Mouse (Mus musculus): Measurements from ENCODE around the gene Sgtb.

The Sgtb gene

DNA sequence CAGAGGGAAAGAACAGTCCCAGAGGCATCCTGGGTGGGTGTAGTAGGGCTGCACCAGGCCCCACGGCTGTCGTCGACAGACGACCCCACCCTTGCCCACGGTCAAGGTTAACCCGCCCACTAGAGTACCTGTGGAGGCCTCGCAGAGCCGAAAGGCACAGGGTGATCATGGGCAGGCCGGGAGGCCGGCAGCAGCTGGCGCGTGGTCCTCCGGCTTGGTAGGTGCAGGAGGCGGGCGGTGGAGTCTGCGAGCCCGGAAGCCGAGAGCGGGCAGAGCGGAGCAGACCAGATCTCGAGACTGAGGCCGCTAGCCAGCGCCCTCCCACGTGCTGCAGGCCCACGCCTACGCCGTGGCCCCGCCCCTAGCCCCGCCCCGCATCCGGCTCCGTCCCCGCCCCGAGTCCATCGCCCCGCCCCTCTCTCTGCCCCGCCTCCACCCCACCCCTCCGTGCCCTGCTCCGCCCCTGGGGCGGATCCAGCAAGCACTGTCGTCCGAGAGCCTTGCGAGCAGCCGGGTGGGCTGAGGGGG, at the start of gene Sgtb, which contains the start of gene Nln:
Gene Sgtb (plus strand): TSS at position 454 of the 528 bp plus-strand sequence.
Gene Nln (minus strand): TSS at position 327 of the 528 bp plus-strand sequence.
- peak; percentile 82 to 84 for DNase-seq (ENCODE audit: low spot score in 2 of 2)

DNA sequence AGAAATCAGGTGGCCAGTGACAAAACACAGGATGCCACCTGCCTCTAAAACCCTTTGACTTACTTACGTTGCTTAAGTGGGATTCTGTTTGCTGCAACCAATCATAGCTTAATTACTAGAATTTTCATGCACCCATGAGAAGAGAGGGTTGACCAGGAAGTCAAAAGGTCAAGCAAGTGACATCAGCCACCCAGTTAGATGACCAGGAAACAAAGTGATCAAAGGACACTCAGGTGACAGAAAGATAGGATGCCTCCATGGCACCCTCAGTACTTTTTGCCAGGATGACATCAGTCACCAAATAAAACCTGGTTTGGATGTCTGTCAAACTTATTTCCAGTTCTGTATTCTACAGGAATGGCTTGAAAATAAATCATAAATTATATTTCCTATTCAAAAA, 49.3 kb upstream of the Sgtb start:
- no peak for DNase-seq (ENCODE audit: low spot score in 2 of 2)

GRCm38 (mm10) chr13:104061975-104062750, 47.4 kb upstream of the Sgtb start:
- DNase-seq (ENCODE audit: low spot score in 2 of 2) = no peak

DNA sequence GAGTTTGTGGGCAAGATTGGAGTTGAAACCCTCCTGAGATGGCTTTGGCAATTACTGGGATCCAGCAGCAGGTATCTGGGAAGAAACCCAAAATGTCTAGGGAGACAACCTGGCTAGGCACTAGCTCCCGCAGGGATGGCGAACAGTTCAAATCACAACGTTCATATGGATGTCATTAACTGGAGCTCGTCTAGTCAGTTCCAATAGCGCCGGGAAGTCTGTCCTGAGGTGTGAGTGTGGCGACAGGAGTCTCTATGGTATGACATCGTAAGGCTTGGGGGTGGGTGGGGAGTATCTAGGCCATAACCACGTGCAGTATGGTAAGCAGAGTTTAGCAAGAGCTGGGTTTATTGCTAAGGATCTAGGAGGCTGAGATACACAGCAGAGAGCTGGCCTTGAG, 46.5 kb upstream of the Sgtb start:
- DNase-seq (ENCODE audit: low spot score in 2 of 2) = no peak

- DNase-seq (ENCODE audit: low spot score in 2 of 2) = no peak
Observed at GRCm38 (mm10) chr13:104065649-104066347, 43.7 kb upstream of the Sgtb start.

- no peak for DNase-seq (ENCODE audit: low spot score in 2 of 2)
Observed at GRCm38 (mm10) chr13:104069216-104069615, 40.3 kb upstream of the Sgtb start.

GRCm38 (mm10) chr13:104070703-104071102, 38.8 kb upstream of the Sgtb start:
- DNase-seq (ENCODE audit: low spot score in 2 of 2) = no peak

- DNase-seq (ENCODE audit: low spot score in 2 of 2) = no peak
Observed at GRCm38 (mm10) chr13:104072351-104072750, 37.2 kb upstream of the Sgtb start.

DNA sequence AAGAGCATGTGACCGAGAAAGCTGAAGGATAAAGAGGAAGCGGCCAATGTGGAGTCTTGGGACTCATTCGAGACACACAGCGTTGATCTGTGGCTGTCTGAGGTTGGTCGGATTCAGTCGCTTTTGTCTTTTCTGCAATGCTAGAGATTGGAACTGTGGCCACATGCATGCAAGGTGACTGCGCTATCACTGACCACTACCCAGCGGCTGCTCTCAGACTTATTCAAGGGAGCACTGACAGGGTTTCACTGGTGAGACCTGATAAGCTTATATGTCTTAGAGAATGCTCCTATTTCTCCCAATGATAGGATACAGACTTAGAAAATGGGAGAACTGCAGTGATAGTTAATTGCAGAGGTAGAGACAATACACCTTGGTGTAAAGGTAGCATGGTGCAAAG, 35.3 kb upstream of the Sgtb start:
- DNase-seq (ENCODE audit: low spot score in 2 of 2) = no peak

DNA sequence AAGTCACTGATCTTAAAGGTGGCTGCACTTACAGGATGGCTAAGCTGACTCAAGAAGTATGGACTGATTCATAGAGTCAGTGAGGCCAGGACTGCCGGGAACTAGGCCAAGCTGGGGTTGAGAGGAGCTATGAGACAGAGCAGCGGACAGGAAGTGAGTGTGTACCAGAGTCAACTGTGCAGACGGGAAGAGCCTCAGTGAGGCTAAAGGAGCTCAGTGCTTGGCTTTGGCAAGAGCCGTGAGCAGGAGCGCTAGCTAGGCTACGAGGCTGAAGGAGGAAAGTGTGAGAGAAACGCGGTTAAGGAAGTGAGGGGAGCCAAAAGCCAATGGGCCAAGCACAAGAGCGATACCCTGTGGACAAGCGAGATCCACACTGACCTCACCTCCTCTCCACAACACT, 34.8 kb upstream of the Sgtb start:
- no peak for DNase-seq (ENCODE audit: low spot score in 2 of 2)

DNA sequence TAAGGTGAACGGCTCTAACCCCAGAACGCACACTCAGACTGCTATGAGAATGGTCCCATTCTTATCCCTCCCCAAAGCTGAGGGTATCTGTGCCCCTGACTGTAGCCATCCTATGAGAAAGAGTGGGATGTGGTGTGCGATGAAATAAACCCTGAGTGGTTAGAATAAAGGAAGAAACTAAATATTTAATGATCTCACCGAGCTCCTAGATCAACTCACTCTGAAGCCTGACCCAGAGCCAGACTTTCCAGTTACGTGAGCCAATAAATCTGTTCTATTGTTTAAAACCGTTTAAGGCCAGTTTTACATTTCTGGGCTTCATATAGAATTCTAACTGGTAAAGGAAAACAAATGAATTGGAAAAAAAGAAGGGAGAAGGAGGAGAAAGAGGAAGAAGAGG, 32.5 kb upstream of the Sgtb start:
- DNase-seq (ENCODE audit: low spot score in 2 of 2) = no peak

DNA sequence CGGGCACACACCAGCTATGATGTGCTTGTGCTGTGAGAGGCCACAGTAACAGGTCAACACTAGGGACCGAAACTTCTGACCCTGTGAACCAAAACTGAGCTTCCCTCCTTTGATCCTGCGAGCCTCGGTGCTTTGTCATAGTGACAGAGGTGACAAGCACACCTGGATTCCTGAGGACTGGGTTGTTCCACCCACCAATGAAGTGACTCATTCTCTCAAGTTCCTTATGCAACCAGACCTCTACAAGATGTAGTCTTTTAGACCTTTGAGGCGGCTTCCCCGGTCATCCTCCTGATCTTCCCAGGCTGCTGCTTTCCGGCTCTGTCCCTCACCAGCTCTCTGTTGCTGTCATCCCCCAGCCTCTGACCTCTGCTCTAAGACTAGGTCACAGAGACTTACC, 27.0 kb upstream of the Sgtb start:
- DNase-seq (ENCODE audit: low spot score in 2 of 2) = no peak

GRCm38 (mm10) chr13:104084600-104084999, 24.9 kb upstream of the Sgtb start:
- no peak for DNase-seq (ENCODE audit: low spot score in 2 of 2)

- peak in 1 of 2 experiments; percentile 54 for DNase-seq (ENCODE audit: low spot score in 2 of 2)
Observed at GRCm38 (mm10) chr13:104089387-104089786, 20.2 kb upstream of the Sgtb start.

DNA sequence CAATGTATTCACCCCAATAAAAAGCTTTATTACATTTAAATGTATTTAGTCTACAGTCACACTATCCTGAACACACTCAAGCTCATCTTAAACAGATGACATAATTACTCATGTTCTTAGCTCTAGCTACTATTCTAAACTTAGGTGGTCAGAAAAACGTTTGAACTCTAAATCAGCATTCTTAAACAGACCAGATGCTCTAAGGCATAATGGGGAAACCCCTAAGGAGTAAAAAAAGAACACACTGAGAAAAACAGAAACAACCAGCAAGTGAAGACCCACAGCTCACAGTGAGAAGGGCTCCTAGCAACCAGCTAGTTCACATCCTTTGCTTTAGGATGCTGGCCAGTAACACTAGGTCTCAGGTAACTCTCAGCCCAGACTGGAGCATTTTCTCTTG, 17.8 kb upstream of the Sgtb start:
- no peak for DNase-seq (ENCODE audit: low spot score in 2 of 2)

GRCm38 (mm10) chr13:104094531-104095385, 14.8 kb upstream of the Sgtb start:
- DNase-seq (ENCODE audit: low spot score in 2 of 2) = peak in 1 of 2 experiments; percentile 49

- DNase-seq (ENCODE audit: low spot score in 2 of 2) = no peak
Observed at GRCm38 (mm10) chr13:104095955-104096354, 13.6 kb upstream of the Sgtb start.

- DNase-seq (ENCODE audit: low spot score in 2 of 2) = no peak
Observed at GRCm38 (mm10) chr13:104097190-104097589, 12.4 kb upstream of the Sgtb start.

DNA sequence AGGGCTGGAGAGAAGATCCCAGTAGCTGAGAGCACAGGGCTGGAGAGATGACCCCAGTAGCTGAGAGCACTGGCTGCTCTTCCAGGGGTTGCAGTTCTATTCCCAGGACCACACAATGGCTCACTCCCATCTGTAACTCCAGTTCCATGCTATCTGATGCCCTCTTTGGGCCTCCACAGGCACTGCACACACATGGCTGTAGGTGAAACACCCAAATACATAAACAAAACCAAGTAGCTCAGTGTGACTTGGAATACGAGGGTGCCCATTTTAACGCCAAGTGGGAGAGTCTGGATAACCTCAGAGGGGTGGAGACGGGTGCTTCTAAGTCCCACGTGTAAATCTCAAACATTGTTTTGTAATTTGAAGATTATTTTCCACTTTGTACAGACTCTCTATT, 9.1 kb upstream of the Sgtb start:
- DNase-seq (ENCODE audit: low spot score in 2 of 2) = no peak

GRCm38 (mm10) chr13:104101606-104102235, 7.8 kb upstream of the Sgtb start:
- DNase-seq (ENCODE audit: low spot score in 2 of 2) = no peak

DNA sequence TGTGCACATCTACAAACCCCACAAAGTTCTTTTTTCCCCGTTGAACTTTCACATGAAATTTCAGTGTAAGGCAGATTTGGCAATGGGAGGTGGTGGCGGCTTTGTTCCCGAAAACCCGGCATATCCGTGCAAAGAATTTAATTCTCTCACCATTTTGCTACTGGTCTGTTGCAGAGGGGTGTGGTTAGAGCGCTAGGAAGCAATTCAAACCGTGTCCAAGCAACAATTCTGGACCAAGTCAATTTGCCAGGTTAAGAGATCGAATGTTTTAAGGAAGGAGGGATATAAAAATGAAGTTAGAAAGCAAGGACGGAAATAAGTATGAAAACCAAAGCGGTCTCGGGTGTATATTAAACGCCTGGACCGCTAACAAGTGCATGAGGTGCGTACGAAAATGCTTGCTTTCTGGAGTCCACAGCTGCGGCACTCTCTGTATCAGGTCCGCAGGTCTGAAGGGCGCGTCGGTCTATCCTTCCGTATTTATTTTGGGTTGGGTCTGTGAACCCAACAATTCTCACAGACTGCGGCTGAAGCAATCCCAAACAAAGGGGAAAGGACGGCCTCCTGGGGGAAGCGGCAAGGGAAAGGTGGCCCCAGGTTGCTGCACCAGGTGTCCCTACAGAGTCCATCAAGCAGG, 772 bp upstream of the Sgtb start:
- DNase-seq (ENCODE audit: low spot score in 2 of 2) = no peak

Measured in urinary bladder, postnatal 4 days (tissue).